Mouse (Mus musculus): ENCODE data around the gene Pdpn.

Gene Pdpn

GRCm38 (mm10) chr4:143297016-143297556, 2.3 kb downstream of the Pdpn start:
- DNase-seq: no peak

DNA sequence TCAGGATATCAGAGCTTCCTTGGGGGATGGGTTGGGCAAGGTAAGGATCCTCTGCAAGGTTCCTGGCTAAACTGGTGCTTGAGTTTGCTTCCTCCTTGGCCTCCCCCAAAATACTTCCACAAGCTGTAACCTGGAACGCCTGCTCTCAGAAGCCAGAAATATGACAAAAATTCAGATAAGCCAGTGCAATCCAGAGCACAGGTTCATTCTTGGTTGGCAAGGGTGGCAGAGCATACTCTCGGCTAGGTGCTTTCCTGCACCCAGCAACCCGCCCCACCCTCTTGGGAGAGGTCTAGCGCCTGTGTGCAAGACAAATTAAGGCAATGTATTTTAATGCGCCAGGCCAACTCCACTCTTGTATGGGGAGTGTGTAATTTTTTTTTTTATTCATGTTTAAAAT, 3.2 kb downstream of the Pdpn start:
- no peak for DNase-seq

- DNase-seq: no peak
These were observed 5.0 kb downstream of the Pdpn start for GRCm38 (mm10) chr4:143294324-143294723.

DNA sequence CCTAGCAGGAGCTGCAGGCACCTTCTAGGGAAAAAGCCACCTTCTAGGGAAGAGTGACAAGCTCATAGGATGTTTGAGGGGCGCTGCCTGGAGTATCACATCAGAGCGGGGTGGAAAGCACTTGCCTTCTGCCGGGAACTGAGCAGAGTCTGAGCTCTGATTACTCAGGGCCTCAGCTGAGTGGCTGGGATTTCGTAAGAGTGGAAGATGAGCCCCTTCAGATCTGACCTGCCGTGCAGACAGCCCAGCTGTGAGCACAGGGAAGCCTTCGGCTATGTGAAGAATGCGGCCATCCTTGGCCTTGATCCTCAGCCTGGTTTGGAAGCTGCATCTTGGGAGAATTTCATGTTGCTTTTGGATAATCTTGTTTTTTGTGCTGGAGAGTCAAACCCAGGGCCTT, 10.5 kb downstream of the Pdpn start:
- no peak for DNase-seq

GRCm38 (mm10) chr4:143288473-143288872, 10.9 kb downstream of the Pdpn start:
- DNase-seq: no peak

DNA sequence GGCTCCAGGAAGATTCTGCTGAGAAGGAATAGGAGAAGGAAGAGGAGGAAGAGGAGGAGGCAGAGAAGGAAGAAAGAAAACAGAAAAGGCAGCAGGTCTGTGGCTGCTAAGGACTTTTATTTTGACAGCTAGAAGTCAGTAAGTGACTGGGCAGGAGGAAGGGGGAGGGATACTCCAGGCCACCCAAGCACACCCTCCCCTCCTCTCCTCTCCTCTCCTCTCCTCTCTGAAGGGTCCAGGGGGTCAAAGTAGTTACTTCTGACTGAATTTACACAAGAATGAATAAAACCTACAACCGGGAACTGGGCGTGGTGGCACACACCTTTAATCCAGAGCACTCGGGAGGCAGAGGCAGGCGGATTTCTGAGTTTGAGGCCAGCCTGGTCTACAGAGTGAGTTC, 12.3 kb downstream of the Pdpn start:
- DNase-seq: no peak

GRCm38 (mm10) chr4:143280166-143280565, 19.2 kb downstream of the Pdpn start:
- peak; percentile 54 for DNase-seq

DNA sequence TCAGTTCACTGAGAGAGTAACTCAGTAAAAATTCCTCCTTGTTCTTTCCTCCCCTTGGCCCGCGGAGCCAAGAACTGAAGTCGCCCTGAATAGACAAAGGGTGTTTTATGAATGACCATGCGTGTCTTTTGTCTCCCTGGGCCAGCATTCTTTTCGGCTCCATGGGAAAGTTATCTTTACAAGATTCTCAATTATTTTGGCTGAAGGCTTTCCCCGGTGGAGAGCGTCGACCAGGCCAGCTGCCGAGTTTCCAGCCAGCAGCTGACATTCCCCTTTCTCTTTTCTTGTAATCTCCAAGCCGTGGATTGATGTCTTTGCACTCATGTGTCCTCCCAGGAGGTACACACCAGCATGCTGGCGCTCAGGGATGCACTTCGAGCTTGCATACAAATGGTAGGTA, 19.7 kb downstream of the Pdpn start:
- no peak for DNase-seq

- no peak for DNase-seq
These were observed 20.3 kb downstream of the Pdpn start for GRCm38 (mm10) chr4:143279016-143279415.

DNA sequence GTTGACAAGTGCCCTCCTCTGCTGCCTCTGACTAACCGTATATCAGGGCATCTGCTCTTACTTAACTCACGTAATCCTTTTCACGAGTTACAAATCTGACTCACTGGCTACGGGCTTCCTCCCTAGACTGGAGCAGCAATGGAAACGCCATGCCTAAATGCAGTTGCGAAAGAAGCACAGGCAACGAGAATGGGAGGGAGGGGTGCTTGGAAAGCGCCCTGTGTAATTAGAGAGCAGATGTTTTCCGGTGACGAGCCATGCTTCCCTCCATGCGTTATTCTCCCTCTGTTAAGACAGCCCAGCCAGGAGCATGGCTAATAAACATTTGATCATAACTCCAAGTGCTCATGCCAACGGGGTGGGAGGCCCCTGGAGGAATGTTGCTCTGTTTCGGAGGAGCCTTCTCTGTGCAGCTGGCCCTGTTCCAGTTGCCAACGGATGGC, 20.9 kb downstream of the Pdpn start:
- DNase-seq: no peak

DNA sequence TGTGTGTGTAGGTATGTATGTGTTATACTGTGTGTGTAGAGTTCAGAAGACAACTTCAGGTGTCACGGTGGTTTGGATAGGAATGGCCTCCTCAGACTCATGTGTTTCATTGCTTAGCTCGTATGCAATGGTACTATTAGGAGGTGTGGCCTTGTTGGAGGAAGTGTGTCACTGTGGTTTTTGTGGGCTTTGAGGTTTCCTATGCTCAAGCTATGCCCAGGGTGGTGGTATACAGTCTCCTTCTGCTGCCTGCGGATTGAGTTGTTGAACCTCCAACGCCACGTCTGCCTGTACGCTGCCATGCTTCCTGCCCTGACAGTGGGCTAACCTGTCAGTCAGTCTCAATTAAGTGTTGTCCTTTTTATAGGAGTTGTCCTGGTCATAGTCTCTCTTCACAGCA, 22.0 kb downstream of the Pdpn start:
- DNase-seq: no peak

GRCm38 (mm10) chr4:143271571-143271970, 27.8 kb downstream of the Pdpn start:
- no peak for DNase-seq

DNA sequence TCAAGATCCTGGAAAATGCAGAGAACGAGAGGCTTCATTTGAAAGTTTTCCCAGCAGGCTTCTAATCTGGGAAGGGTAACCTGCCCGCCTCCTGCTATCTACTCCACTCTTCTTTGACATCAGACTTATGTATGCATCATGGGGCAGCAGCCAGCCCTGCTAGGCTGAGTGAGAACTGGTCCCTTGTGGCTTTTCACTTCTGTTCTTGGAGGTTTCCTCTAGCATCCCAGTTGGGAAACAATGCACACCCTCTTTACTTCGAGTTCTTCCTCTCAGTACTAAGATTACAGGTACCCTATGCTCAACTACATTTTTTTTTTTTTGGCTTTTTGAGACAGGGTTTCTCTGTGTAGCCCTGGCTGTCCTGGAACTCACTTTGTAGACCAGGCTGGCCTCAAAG, 28.5 kb downstream of the Pdpn start:
- no peak for DNase-seq

GRCm38 (mm10) chr4:143262696-143263095, 36.7 kb downstream of the Pdpn start:
- no peak for DNase-seq

DNA sequence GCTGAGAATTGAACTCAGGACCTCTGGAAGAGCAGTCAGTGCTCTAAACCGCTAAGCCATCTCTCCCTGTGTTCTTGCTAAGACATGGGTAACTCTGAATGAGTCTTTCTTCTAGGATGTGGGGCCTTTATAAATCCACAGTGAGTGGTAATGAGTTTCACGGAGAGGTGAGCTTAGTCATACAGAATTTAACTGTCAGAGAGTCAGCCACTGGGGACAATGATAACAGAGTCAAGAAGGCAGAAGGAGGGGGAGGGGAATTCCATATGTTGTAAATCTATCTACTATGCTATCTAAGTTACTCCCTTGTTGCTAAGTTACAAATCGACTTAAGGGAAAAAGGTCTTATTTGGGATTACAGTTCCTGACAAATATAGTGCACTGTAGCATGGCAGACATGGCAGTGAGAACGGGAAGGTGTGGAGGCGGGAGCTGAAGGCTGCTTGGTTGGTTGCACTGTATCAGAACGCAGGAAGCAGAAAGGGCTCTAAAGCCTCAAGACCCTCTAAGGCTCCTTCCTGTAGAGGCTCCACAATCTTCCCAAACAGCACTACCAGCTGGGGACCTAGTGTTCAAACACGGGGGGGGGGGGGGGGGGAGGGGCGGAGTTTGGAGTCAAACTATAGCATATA, 39.5 kb downstream of the Pdpn start:
- no peak for DNase-seq

DNA sequence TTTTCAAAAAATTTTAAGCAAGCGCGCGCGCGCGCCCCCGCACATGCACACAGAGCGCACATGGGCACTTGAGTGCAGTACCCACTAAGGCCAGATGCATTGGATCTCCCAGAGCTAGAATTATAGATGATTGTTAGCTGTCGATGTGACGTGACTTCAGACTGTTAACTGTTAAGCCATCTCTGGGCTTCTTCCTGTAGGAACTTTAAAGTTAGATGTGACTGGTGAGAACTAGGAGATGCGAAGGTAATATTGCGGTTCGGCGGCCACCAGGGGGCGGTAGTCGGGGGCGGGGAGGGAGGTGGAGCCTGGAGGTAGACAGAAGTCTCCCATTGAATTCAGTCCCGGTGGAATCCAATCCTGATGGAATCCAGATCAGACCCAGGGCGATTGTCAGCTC, 40.8 kb downstream of the Pdpn start:
- DNase-seq: peak; percentile 81

DNA sequence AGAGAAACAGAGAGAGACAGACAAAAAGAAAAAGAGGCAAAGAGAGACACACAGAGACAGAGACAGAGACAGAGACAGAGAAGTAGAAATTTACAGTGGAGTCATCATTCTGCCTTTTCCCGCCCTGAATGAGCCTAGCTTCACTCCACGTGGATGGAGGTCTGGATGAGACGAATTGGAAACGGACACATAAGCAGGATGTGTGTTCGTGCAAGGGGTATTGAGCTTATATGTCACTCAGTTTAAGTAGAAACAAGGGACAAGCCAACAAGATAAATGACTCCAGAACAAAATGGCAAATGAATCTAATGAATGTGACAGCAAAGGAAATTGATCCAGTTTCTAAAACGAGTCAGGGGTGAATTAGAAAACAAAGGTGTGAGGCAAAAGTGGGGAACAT, 41.4 kb downstream of the Pdpn start:
- DNase-seq: no peak

DNA sequence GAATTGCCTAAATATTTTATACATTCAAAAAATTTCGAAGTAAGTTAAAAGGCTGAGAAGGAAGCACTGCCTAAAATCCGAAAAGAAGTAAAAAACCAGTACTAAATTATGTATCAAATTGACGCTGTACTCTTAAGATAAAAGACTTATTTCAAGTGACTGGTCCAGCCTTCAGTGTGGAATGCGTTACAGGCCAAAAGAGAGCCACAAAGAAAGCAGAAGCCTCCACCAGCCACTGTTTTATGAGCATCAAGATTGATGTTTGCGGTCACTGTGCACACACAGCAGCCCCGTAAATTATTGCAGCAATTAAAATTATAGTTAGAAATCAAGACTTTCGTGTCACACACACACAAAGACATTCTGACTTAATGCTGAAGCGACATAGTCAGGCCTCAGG, 43.8 kb downstream of the Pdpn start:
- DNase-seq: no peak

DNA sequence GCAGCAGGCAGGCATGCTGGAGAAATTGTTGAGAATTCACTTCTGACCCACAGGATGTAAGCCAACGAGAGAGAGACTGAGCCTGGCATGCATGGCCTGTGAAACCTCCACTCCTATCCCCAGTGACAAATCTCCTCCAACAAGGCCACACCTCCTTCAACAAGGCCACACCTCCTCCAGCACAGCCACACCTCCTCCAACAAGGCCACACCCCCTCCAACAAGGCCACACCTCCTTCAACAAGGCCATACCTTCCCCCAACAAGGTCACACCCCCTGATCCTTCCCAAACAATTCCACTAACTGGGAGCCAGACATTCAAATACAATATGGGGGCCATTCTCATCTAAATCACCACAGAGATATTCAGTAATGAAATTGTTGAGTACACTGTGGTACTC, 46.0 kb downstream of the Pdpn start:
- no peak for DNase-seq

DNA sequence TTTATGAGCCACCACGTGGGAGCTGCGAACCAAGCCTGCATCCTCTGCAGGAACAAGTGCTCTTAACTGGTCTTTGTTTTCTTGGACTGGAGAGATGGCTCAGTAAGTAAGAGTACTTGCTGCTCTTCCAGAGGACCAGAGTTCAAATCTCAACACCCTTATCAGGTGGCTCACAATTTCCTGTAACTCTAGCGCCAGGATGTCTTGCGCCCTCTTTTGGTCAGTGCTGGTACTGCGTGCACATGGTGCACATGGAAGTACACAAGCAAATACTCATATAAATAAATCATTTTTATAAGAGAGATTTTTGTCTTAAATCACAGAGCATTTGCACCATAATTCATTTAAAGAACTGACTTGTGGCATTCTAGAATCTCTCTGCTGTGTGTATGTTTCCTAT, 51.3 kb downstream of the Pdpn start:
- peak; percentile 66 for DNase-seq

- DNase-seq: no peak
These were observed 58.1 kb downstream of the Pdpn start for GRCm38 (mm10) chr4:143241294-143241693.

- DNase-seq: no peak
These were observed 59.7 kb downstream of the Pdpn start for GRCm38 (mm10) chr4:143239615-143240201.

DNA sequence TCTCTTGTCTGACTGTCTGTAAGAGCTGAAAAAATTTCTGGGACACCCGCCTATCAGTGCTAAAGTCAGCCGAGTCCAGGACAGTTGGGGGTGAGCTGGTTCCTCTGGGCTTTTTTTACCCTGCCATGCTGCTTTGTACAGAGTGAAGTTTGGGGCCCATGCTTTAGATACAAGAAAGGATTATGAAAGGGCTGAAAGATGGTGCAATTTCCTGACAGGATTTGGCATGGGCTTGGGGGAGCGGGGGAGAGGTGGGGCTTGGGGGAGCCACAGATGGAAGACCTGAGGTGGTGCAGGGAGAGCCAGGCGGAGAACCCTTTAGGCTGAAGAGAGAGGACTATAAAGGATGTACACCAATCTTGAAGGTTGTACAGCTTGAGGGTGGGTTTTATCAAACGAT, 60.2 kb downstream of the Pdpn start:
- no peak for DNase-seq

DNA sequence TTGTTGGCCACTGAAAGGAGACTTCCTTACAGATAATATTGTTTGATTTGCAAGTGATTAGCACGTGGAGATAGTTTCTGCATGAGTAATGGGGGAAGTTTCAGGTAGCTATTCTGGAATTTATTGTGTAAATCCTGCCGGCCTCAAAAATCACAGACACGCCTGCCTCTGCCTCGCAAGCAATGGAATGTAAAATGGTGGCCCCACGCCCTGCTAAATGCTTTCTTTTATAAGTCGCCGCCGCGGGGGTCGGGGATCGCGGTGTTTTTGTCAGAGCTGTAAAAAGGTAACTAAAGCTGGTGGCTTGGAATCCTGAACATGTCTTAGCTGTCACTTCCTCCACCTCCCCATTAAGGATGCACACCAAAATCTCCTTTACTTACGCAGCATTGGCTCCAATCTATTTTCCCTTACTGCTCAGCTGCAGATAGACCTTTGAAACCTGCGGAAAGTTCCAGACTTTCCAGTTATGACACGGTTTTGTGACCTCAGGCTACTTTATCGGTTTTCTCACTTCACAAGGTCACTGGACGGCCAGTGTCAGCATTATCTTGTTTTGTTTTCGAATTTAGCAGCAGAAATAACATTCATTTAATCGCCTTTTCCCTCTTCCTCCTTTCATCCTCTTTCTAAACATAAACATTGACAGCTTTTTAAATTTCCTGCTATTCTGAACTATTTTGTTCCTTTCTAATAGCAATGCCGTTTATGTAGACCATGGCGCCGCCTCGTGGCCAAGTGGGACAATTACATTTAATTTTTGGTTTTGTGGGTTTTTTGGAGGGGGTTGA, 60.9 kb downstream of the Pdpn start:
- peak; percentile 75 for DNase-seq
